Mouse (Mus musculus) monocyte, adult 2 months (primary cell): ENCODE results near the gene Ifitm10.
"Not testable (repeated sequence)": the region's sequence is repeated elsewhere in the genome, so short reads cannot be mapped to it uniquely, and the experiment has no call there.

ENCODE experiments used
- DNase-seq, 2 experiments: peaks; one replicate each; pipeline ENCODE4 v3.0.0; 2022; ENCODE audit warnings: low spot score in 2 of 2, low read depth in 1 of 2

Gene Ifitm10

GRCm38 (mm10) chr7:142373641-142374412, at the start of gene Ifitm10:
Ifitm10 (minus strand) TSS chr7:142373753.
- DNase-seq, result no peak

GRCm38 (mm10) chr7:142421826-142422225, 48.3 kb upstream of the Ifitm10 start:
- no peak for DNase-seq

- DNase-seq, result no peak
Observed at GRCm38 (mm10) chr7:142419887-142420286, 46.3 kb upstream of the Ifitm10 start.

GRCm38 (mm10) chr7:142418679-142419078, 45.1 kb upstream of the Ifitm10 start:
- no peak for DNase-seq

- no peak for DNase-seq
Observed at GRCm38 (mm10) chr7:142418027-142418426, 44.5 kb upstream of the Ifitm10 start.

GRCm38 (mm10) chr7:142416225-142416624, 42.7 kb upstream of the Ifitm10 start:
- no peak for DNase-seq

- no peak for DNase-seq
Observed at GRCm38 (mm10) chr7:142415314-142415713, 41.8 kb upstream of the Ifitm10 start.

- no peak for DNase-seq
Observed at GRCm38 (mm10) chr7:142413285-142413684, 39.7 kb upstream of the Ifitm10 start.

- DNase-seq, result no peak
Observed at GRCm38 (mm10) chr7:142409603-142410002, 36.0 kb upstream of the Ifitm10 start.

- DNase-seq, result no peak
Observed at GRCm38 (mm10) chr7:142408686-142409085, 35.1 kb upstream of the Ifitm10 start.

GRCm38 (mm10) chr7:142407935-142408334, 34.4 kb upstream of the Ifitm10 start:
- DNase-seq, result no peak

GRCm38 (mm10) chr7:142405134-142405533, 31.6 kb upstream of the Ifitm10 start:
- not testable (repeated sequence) for DNase-seq

GRCm38 (mm10) chr7:142403591-142403990, 30.0 kb upstream of the Ifitm10 start:
- DNase-seq, result peak; percentile 44 to 47

GRCm38 (mm10) chr7:142400750-142401142, 27.2 kb upstream of the Ifitm10 start:
- DNase-seq, result no peak

GRCm38 (mm10) chr7:142400112-142400749, 26.7 kb upstream of the Ifitm10 start:
- no peak for DNase-seq

GRCm38 (mm10) chr7:142399250-142399649, 25.7 kb upstream of the Ifitm10 start:
- DNase-seq, result peak; percentile 21 to 61

GRCm38 (mm10) chr7:142398052-142398451, 24.5 kb upstream of the Ifitm10 start:
- peak; percentile 54 to 70 for DNase-seq

- no peak for DNase-seq
Observed at GRCm38 (mm10) chr7:142396611-142397010, 23.1 kb upstream of the Ifitm10 start.

GRCm38 (mm10) chr7:142395472-142395871, 21.9 kb upstream of the Ifitm10 start:
- no peak for DNase-seq

GRCm38 (mm10) chr7:142394261-142395190, 21.0 kb upstream of the Ifitm10 start:
- DNase-seq, result no peak

GRCm38 (mm10) chr7:142393191-142393590, 19.6 kb upstream of the Ifitm10 start:
- peak; percentile 50 to 58 for DNase-seq
